ENCODE assay signal across 12 mouse cellular contexts in the genomic region with DNA sequence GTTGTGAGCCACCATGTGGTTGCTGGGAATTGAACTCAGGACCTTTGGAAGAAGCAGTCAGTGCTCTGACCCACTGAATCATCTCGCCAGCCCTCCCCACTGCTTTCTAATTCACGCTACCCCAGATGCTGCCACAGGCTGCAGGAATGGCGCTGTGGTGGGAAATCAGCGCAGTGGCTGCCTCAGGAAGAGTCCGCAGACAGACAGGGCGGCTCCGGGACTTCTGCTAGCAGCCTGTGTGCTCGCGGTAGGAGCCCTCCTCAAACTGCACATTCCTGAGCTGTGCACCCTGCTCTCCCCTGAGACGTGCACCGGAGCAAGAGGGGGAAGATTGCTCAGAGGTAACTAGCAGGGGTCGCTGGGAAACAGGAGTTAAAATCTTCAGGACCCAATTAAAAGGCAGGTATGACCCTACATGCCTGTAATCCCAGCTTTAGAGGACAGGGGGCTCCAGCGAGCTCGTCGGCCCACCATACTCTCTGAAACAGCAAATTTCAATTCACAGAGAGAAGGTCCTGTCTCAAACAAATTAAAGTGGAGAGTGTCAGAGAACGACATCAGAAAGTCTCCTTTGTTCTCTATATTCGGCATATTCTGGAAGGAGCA. TPM values are rescaled to one million over a fixed set of nuclear protein-coding genes. Genes with fewer than 3 reads are reported as not detected.
DNase-seq lines count a peak whose midpoint lies in the region; ATAC-seq and TF ChIP-seq lines count a peak whose summit lies in the region.
"Had no signal": no experiment of that assay in that cellular context is flagged by ENCODE, and none has a peak within 500 bp of the region (broad histone marks: within the 10 kb centered on the region; RNA-seq: fewer than 3 reads in every experiment).

No protein-coding gene starts in this region.

- H3K4me3 ChIP-seq in heart, adult 2 months, result no peak overlapping the region
- H3K4me3 ChIP-seq in lung, embryonic 14.5 days (ENCODE audit: low read depth, low read length), result no peak overlapping the region
- no peak overlapping the region for H3K4me3 ChIP-seq in neural tube, embryonic 12.5 days

- no peak overlapping the region for H3K27ac ChIP-seq in heart, adult 2 months
- H3K27ac ChIP-seq in lung, embryonic 14.5 days (ENCODE audit: low read depth), result no peak overlapping the region
- H3K27ac ChIP-seq in neural tube, embryonic 12.5 days, result no peak overlapping the region

- TF ChIP-seq POLR2A in heart, adult 2 months (IDR thresholded peaks at IDR 0.05; ENCODE audit: insufficient read depth, low read depth, low read length), result no peak

- H3K36me3 ChIP-seq in heart, adult 2 months (ENCODE audit: control insufficient read depth, insufficient read depth, low read length), result no peaks in the 10 kb centered on the region
- no peaks in the 10 kb centered on the region for H3K36me3 ChIP-seq in lung, embryonic 14.5 days (ENCODE audit: insufficient read depth)
- no peaks in the 10 kb centered on the region for H3K36me3 ChIP-seq in neural tube, embryonic 12.5 days

- peak overlapping the region; percentile 15; the same call in 1 of the 2 replicates for H3K4me2 ChIP-seq in lung, embryonic 14.5 days
- H3K4me2 ChIP-seq in neural tube, embryonic 12.5 days (replicated peaks), result 0 out of 2 replicates have a peak overlapping the region, but pooled peaks have one; percentile 7

- no peak overlapping the region for H3K9ac ChIP-seq in heart, adult 2 months (ENCODE audit: low read depth, low read length)
- no peak overlapping the region for H3K9ac ChIP-seq in lung, embryonic 14.5 days
- no peak overlapping the region for H3K9ac ChIP-seq in neural tube, embryonic 12.5 days

- intact Hi-C loops in heart, adult 2 months (cut with DNase I), result loop anchor here (2.0 kb wide), 1 partner anchor 28 kb away; no protein-coding TSS in a partner anchor

- H3K79me2 ChIP-seq in heart, adult 2 months (replicated peaks; ENCODE audit: control insufficient read depth, insufficient read depth, low read length), result no peaks in the 10 kb centered on the region

- peak; percentile 42; the same call in 1 of the 2 replicates for ATAC-seq in lung, embryonic 14.5 days (ENCODE audit: insufficient read depth)
- peak; percentile 15; the same call in 1 of the 2 replicates for ATAC-seq in granulocyte monocyte progenitor cell, adult 5-6 weeks (replicated peaks; ENCODE audit: poor library complexity, severe bottlenecking)
- no peak for ATAC-seq in neural tube, embryonic 12.5 days (ENCODE audit: low FRiP score, low read depth)
- ATAC-seq: CD4-positive, CD25-positive, alpha-beta regulatory T cell, adult 4 months had no signal

- peak; percentile 46 for TF ChIP-seq CTCF in heart, adult 2 months (IDR thresholded peaks at IDR 0.05)
- peak; percentile 42 for TF ChIP-seq CTCF in lung, embryonic 14.5 days (IDR thresholded peaks at IDR 0.05; ENCODE audit: low read depth)

- H3K4me1 ChIP-seq in heart, adult 2 months (ENCODE audit: control insufficient read depth, insufficient read depth, low read length), result no peaks in the 10 kb centered on the region
- H3K4me1 ChIP-seq in lung, embryonic 14.5 days (ENCODE audit: insufficient read depth), result no peaks in the 10 kb centered on the region
- H3K4me1 ChIP-seq in neural tube, embryonic 12.5 days, result no peaks in the 10 kb centered on the region

- H3K9me3 ChIP-seq in lung, embryonic 14.5 days (ENCODE audit: low read depth, low read length), result no peaks in the 10 kb centered on the region
- 0 out of 2 replicates have a peak, but pooled peaks cover 6% of the 10 kb centered on the region for H3K9me3 ChIP-seq in neural tube, embryonic 12.5 days

- 41% methylated on average over 17 of the region's 17 CpGs for WGBS in heart, adult 2 months
- 29% methylated on average over 17 of the region's 17 CpGs for WGBS in lung, embryonic 14.5 days
- WGBS in neural tube, embryonic 12.5 days, result 39% methylated on average over 17 of the region's 17 CpGs

- no peak for TF ChIP-seq EP300 in heart, adult 2 months (IDR thresholded peaks at IDR 0.05; ENCODE audit: insufficient read depth, low read depth, low read length)

- H3K27me3 ChIP-seq in heart, adult 2 months (ENCODE audit: control insufficient read depth, insufficient read depth, low read length), result no peaks in the 10 kb centered on the region
- no peaks in the 10 kb centered on the region for H3K27me3 ChIP-seq in lung, embryonic 14.5 days (ENCODE audit: insufficient read depth, low read length)
- no peaks in the 10 kb centered on the region for H3K27me3 ChIP-seq in neural tube, embryonic 12.5 days (replicated peaks)

- DNase-seq in heart, adult 2 months, result no peak
- no peak for DNase-seq in heart, adult 11 months
- DNase-seq in lung, embryonic 14.5 days, result peak; percentile 47
- DNase-seq in lung, postnatal 36 days, result no peak
- no peak for DNase-seq in right cerebral cortex, postnatal 36 days (ENCODE audit: low spot score in 2 of 2)
- DNase-seq in urinary bladder, postnatal 4 days (ENCODE audit: low spot score in 2 of 2), result no peak
- DNase-seq: cerebellum, adult 18-20 months; gastrocnemius, postnatal 36 days had no signal

RNA-seq across cellular contexts. Expression of gene Ctrb1, which starts 10.3 kb away (rescaled TPM):
- total RNA-seq in heart, adult 2 months (2021), result not detected
- 0.68 and 0.82 TPM in 2 replicates for polyA plus RNA-seq in heart, adult 2 months (2012; rRNA removed)
- polyA plus RNA-seq in lung, embryonic 14.5 days (2014; fragmentation: Nextera tagmentation; extraction: Ambion mirVana), result not detected in 2 replicates
- total RNA-seq in granulocyte monocyte progenitor cell, adult 5-6 weeks (2014; fragmentation: Nextera tagmentation), result not detected in 2 replicates
- total RNA-seq in granulocyte monocyte progenitor cell, adult 5-6 weeks (2017), result not detected in 2 replicates
- not detected in 2 replicates for polyA plus RNA-seq in neural tube, embryonic 12.5 days (2016; fragmentation: Nextera tagmentation; extraction: Ambion mirVana)
- total RNA-seq: gastrocnemius, postnatal 36 days; left cerebral cortex, postnatal 36 days had no signal
- polyA plus RNA-seq: CD4-positive, CD25-positive, alpha-beta regulatory T cell, adult 4 months had no signal

RNA-seq across cellular contexts. Expression of gene Zfp1, which starts 37.3 kb away (rescaled TPM):
- 1 to 10 TPM; 6.3 to 7.6 TPM for total RNA-seq in heart, adult 2 months (2021)
- polyA plus RNA-seq in heart, adult 2 months (2012; rRNA removed), result 4.3 and 6.4 TPM in 2 replicates
- polyA plus RNA-seq in lung, embryonic 14.5 days (2014; fragmentation: Nextera tagmentation; extraction: Ambion mirVana), result 22.0 and 22.5 TPM in 2 replicates
- total RNA-seq in granulocyte monocyte progenitor cell, adult 5-6 weeks (2014; fragmentation: Nextera tagmentation), result 14.9 and 23.6 TPM in 2 replicates
- 10.9 and 11.2 TPM in 2 replicates for total RNA-seq in granulocyte monocyte progenitor cell, adult 5-6 weeks (2017)
- 22.0 and 25.4 TPM in 2 replicates for polyA plus RNA-seq in neural tube, embryonic 12.5 days (2016; fragmentation: Nextera tagmentation; extraction: Ambion mirVana)

RNA-seq across cellular contexts. Expression of gene Ldhd, which starts 50.4 kb away (rescaled TPM):
- total RNA-seq in heart, adult 2 months (2021), result 10 to 100 TPM; 43.4 to 53.4 TPM
- polyA plus RNA-seq in heart, adult 2 months (2012; rRNA removed), result 52.1 and 56.2 TPM in 2 replicates
- 0.30 TPM in 2 replicates for polyA plus RNA-seq in lung, embryonic 14.5 days (2014; fragmentation: Nextera tagmentation; extraction: Ambion mirVana)
- not detected in 2 replicates for total RNA-seq in granulocyte monocyte progenitor cell, adult 5-6 weeks (2014; fragmentation: Nextera tagmentation)
- not detected in 2 replicates for total RNA-seq in granulocyte monocyte progenitor cell, adult 5-6 weeks (2017)
- polyA plus RNA-seq in neural tube, embryonic 12.5 days (2016; fragmentation: Nextera tagmentation; extraction: Ambion mirVana), result 0.46 and 0.49 TPM in 2 replicates

Comparison
In these comparisons a context has a peak if more than half of its experiments do, and no peak if none do; other contexts are left out.
1. RNA of gene Ldhd, which starts 50.4 kb away (polyA plus RNA-seq): 52.1 to 56.2 TPM in heart, adult 2 months; 0.46 to 0.49 TPM in neural tube, embryonic 12.5 days and 0.30 TPM in lung, embryonic 14.5 days; every median in the first group is over 10 times any median in the second.